Mouse (Mus musculus): ENCODE results near the gene Wdr76.

Gene Wdr76

GRCm38 (mm10) chr2:121505942-121506882, at the start of gene Wdr76, which contains the start of gene Mfap1a:
Wdr76 (plus strand) TSS chr2:121506723.
Mfap1a (minus strand) TSS chr2:121506665.
- WGBS, result 3% methylated on average over 42 of the region's 42 CpGs

- WGBS, result 61% methylated on average over 2 of the region's 2 CpGs
Measured at GRCm38 (mm10) chr2:121460071-121460470, 46.5 kb upstream of the Wdr76 start.

GRCm38 (mm10) chr2:121468982-121469381, 37.5 kb upstream of the Wdr76 start:
- WGBS, result 79% methylated on average over 2 of the region's 6 CpGs

- 100% methylated on average over 3 of the region's 3 CpGs for WGBS
Measured at GRCm38 (mm10) chr2:121472783-121473182, 33.7 kb upstream of the Wdr76 start.

- 5% methylated on average over 41 of the region's 41 CpGs for WGBS
Measured at GRCm38 (mm10) chr2:121473301-121474179, 33.0 kb upstream of the Wdr76 start, which contains the start of gene Mfap1b. Mfap1b (minus strand) TSS chr2:121474067.

GRCm38 (mm10) chr2:121474180-121474535, 32.4 kb upstream of the Wdr76 start:
- 33% methylated on average over 8 of the region's 8 CpGs for WGBS

- 98% methylated on average over 2 of the region's 2 CpGs for WGBS
Measured at GRCm38 (mm10) chr2:121475306-121475705, 31.2 kb upstream of the Wdr76 start.

- WGBS, result 84% methylated on average over 3 of the region's 3 CpGs
Measured at GRCm38 (mm10) chr2:121477491-121478266, 28.8 kb upstream of the Wdr76 start.

GRCm38 (mm10) chr2:121480498-121480897, 26.0 kb upstream of the Wdr76 start:
- WGBS, result 57% methylated on average over 3 of the region's 3 CpGs

GRCm38 (mm10) chr2:121480916-121481315, 25.6 kb upstream of the Wdr76 start:
- WGBS, result 89% methylated on average over 13 of the region's 13 CpGs

GRCm38 (mm10) chr2:121483576-121483975, 22.9 kb upstream of the Wdr76 start:
- 65% methylated on average over 8 of the region's 8 CpGs for WGBS

GRCm38 (mm10) chr2:121484403-121484802, 22.1 kb upstream of the Wdr76 start:
- 87% methylated on average over 2 of the region's 2 CpGs for WGBS

GRCm38 (mm10) chr2:121501550-121501949, 5.0 kb upstream of the Wdr76 start:
- 93% methylated on average over 3 of the region's 6 CpGs for WGBS

GRCm38 (mm10) chr2:121507173-121507950, 839 bp downstream of the Wdr76 start:
- 9% methylated on average over 12 of the region's 12 CpGs for WGBS

GRCm38 (mm10) chr2:121507951-121508330, 1.4 kb downstream of the Wdr76 start:
- WGBS, result 79% methylated on average over 2 of the region's 2 CpGs

- WGBS, result 22% methylated on average over 16 of the region's 16 CpGs
Measured at GRCm38 (mm10) chr2:121509584-121509983, 3.1 kb downstream of the Wdr76 start.

GRCm38 (mm10) chr2:121511401-121511800, 4.9 kb downstream of the Wdr76 start:
- WGBS, result 90% methylated on average over 8 of the region's 8 CpGs

- 90% methylated on average over 5 of the region's 5 CpGs for WGBS
Measured at GRCm38 (mm10) chr2:121512991-121513765, 6.7 kb downstream of the Wdr76 start.

- 96% methylated on average over 4 of the region's 4 CpGs for WGBS
Measured at GRCm38 (mm10) chr2:121514211-121514610, 7.7 kb downstream of the Wdr76 start.

- 89% methylated on average over 5 of the region's 5 CpGs for WGBS
Measured at GRCm38 (mm10) chr2:121518106-121518505, 11.6 kb downstream of the Wdr76 start.
